Mouse (Mus musculus) adrenal gland, adult 18-20 months (tissue): ENCODE measurements around the gene 1700024P04Rik. TPM values are rescaled to one million over a fixed set of nuclear protein-coding genes. Genes with fewer than 3 reads are reported as not detected.

Experiments
- DNase-seq, 2 experiments: peaks; one replicate each; pipeline ENCODE4 v3.0.0; 2021 to 2022; ENCODE audit warnings: low spot score in 2 of 2
- total RNA-seq, 2 experiments: library from RNA; stranded (reverse); gene quantifications; 1 replicate in 1 of 2; 2 replicates in 1 of 2; pipeline ENCODE4 v1.2.3; 2021

1700024P04Rik gene
- total RNA-seq, 2 experiments from 2014 or later = not detected

DNA sequence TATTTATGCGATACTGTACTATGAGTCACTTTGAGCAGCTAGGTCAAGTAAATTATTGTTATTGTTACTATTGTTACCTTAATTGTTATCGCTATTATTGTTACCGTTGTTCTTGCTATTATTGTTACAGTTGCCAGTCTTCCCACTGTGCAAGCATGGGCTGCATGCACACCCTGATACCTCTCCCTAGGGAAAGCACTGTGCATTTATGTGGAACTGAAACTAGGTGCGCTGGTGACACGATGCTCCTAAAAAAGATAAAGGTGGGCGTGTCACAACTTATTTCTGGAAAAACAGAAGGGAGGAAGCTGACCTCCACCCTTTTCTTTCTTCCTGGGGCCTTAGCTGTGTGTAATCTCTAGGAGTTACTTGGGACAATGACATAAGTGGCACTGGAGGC, 16.4 kb downstream of the 1700024P04Rik start:
- DNase-seq = no peak

DNA sequence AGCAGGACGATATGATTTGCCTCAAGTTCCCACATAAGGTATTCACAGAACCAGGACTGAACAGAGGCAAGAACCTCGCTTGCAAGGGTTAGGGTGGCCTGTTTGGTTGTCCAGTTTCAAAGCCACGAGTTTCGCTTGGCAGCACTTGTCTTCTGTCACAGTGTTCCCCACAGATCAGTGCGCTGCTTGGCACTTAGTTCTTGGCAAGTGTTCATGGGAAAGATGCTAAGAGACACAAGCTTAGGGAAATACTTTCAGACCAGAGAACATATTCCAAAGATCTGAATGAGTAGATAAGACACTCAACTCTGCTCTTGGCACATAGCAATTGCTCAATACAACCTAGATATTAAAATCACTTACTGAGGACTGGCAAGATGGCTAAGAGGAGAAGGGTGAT, 17.8 kb downstream of the 1700024P04Rik start:
- DNase-seq = no peak

DNA sequence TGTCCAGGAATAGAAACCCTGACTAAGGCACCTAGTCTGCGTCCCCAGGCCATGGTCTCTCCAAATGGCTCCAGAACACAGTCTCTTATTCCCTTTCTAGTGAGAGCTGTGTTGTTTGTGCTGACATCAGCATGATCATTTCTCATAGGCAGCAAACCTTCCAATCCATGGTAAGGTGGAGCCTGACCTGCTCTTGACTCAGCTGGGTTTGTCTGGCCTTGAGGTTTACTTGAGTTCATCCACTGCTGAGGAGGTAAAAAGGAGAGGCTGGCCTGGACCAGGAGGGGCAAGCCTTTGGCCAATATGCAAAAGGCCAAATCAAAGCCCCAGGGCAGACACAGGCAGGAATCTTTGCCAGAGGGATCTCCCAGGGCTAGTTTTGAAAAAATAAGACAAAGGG, 20.8 kb downstream of the 1700024P04Rik start:
- no peak for DNase-seq

- no peak for DNase-seq
Observed at GRCm38 (mm10) chr13:98958177-98958576, 26.2 kb downstream of the 1700024P04Rik start.

DNA sequence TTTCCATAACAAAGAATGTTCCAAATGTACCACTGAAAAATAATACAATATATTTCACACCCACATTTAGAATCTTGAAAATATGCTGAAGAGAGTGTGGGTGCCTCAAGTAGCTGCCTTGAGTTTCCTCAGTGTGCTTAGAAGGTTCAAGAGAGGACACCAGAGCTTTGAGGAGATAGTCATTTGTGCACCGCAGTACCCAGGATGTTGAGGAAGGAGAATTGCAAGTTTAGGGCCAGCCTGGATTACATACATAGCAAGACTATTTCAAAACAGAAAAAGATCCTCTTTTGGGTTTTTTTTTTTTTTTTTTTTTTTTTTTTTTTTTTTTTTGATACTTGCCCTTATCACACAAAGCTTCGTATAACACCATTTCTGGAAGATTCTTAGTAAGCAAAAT, 28.2 kb downstream of the 1700024P04Rik start:
- no peak for DNase-seq

GRCm38 (mm10) chr13:98955676-98956075, 28.7 kb downstream of the 1700024P04Rik start:
- no peak for DNase-seq

DNA sequence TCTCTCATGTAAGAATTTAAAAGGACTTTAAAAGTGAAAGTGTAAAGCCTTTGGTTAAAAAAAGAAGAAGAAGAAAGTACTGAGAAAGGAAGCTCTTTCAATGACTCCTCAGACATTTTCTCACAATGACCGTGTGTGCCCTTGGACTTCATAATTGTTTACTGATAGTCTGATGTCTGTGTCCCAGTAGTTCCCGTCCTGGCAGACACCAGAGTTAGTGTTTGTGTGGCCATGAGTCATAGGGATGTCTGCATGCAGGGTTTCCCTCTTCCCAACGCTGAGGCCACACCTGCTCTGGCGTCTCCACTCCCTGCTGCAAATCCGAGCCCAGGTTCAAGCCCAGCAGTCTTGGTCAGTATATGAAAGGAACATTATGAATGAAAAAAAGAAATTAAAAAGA, 29.1 kb downstream of the 1700024P04Rik start:
- DNase-seq = peak in 1 of 2 experiments; percentile 21

DNA sequence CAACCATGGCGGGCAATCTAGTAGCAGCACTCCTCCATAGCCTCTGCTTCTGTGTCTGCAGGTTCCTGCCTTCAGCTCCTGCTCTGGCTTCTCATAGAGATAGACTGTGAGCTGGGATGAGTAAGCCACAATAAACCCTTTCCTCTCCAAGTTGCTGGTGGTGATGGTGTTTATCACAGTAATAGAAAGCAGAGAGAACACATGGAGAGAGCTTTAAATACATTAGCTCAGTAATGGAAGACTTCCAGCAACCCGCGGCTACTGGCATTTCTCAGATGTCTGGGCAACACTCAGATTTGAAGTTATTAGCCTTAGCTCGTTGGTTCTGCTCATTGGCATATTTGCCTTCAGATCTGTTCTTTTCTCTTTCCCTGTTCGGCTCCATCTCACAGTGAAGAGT, 30.5 kb downstream of the 1700024P04Rik start:
- DNase-seq = no peak

DNA sequence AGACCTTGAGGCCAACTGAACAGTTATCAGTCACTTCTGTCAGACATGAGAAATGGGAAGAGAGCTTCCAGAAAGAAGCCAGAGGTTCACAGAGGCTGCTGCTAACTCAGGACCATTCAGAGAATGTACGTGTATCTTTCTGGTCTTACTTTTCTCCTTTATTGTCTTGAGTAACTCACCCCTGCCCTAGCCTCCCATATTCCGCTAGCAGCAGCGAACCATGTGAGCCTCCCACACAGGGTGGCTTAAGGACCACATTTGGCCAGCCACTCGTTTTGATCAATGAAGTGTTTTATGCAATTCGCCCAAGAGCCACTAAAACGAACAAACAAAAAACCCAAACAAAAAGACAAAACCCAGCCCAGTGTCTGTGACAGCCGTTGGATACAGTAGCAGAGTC, 32.4 kb downstream of the 1700024P04Rik start:
- no peak for DNase-seq

GRCm38 (mm10) chr13:98948146-98948545, 36.2 kb downstream of the 1700024P04Rik start:
- DNase-seq = no peak

DNA sequence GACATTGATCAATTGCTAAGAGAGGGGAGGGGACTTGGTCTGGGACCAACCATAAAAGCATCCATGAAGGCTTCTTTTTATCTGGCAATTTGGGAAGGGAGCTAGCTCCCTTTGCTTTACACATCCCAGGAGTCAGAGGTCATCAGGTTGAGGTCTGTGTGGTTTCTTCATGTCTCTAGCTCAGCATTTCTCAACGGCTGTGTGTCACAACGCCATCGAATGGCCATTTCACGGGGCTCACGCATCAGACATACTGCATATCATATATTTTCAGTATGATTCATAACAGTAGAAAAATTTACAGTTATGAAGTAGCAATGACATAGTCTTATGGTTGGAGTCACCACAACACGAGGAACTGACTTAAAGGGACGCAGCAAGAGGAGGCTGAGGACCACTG, 37.9 kb downstream of the 1700024P04Rik start:
- DNase-seq = no peak

GRCm38 (mm10) chr13:98945908-98946307, 38.5 kb downstream of the 1700024P04Rik start:
- no peak for DNase-seq

- no peak for DNase-seq
Observed at GRCm38 (mm10) chr13:98945381-98945780, 39.0 kb downstream of the 1700024P04Rik start.

- DNase-seq = no peak
Observed at GRCm38 (mm10) chr13:98944620-98945081, 39.7 kb downstream of the 1700024P04Rik start.

DNA sequence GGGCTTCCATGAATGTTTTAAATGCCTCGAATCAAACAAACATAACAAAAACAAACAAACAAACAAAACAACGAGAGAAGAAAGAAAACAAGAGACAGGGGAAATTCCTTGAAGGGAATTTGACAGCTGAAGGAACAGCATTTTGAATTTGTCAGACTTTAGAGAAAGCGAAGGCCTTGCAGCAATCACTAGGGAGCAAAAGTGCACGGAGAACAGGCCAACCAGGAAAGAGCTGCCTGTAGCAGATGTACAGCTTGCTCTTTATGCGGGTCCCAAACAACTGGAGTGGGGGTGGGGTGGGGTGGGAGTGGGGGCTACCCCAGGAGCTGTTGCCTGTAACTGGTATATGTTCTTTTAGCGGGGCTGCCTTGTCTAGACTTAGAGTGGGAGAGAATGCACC, 42.0 kb downstream of the 1700024P04Rik start:
- no peak for DNase-seq

DNA sequence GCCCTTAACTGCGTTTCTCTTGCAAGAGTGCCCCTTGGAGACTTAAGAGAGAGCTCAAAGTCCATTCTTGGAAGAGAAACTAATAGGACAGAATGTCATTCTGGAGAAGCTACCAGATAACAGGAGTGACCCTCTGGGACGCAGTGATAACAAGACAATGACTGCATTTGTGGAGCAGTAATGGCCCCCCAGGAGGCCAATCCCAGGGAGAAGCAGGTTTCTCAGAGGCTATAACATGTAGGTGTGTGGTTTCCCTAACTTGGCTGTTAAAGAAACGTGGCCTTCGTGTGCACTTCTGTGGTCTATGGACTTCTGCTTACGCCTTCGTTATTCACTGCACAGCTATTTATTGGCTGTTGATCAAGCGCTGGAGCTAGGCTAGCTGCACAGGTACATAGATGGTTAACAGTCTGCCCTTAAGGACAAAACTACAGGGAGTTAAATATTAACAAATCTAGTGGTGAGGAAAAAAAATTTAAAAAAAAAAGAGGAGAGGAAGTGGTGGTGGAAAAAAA, 42.5 kb downstream of the 1700024P04Rik start:
- DNase-seq = no peak

GRCm38 (mm10) chr13:98937108-98937507, 47.3 kb downstream of the 1700024P04Rik start:
- no peak for DNase-seq

Other genes starting within 250 kb of the 1700024P04Rik start
- 10 to 100 TPM; 34.4 to 43.2 TPM for gene Fcho2, start 169.1 kb downstream of the 1700024P04Rik start, total RNA-seq
- 100 to 1,000 TPM; 103 to 135 TPM for gene Tnpo1, start 58.2 kb downstream of the 1700024P04Rik start, total RNA-seq
- gene Zfp366, start 200.3 kb upstream of the 1700024P04Rik start, total RNA-seq = 1 to 10 TPM; 5.2 to 5.7 TPM